Mouse (Mus musculus) G1E (cell line): ENCODE results near the gene Kat6b. TPM values are rescaled to one million over a fixed set of nuclear protein-coding genes. Genes with fewer than 3 reads are reported as not detected.

Source experiments
- ATAC-seq: 2 replicates; pipeline ENCODE4 v1.8.0; 2016; ENCODE audit warnings: mild to moderate bottlenecking; ENCODE audit not compliant: insufficient number of reproducible peaks, poor library complexity, low FRiP score, severe bottlenecking; ENCODE audit errors: extremely low read depth
- DNase-seq: peaks from one replicate; pipeline ENCODE4 v3.0.0; 2012; ENCODE audit warnings: low spot score
- H3K27me3 ChIP-seq: 2 replicates; pipeline ENCODE4 v1.6.1; 2012; ENCODE audit warnings: mild to moderate bottlenecking, low read length, inconsistent platforms; ENCODE audit not compliant: insufficient read depth
- H3K36me3 ChIP-seq: replicated peaks from 2 replicates; pipeline ENCODE3; 2012; ENCODE audit warnings: mild to moderate bottlenecking, inconsistent platforms
- H3K4me1 ChIP-seq: 2 replicates; pipeline ENCODE4 v1.6.1; 2012; ENCODE audit warnings: low read depth, low read length, inconsistent platforms, mixed read lengths; ENCODE audit not compliant: insufficient read depth
- H3K4me3 ChIP-seq: 2 replicates; pipeline ENCODE4 v1.5.1; 2012; ENCODE audit warnings: low read depth, mild to moderate bottlenecking, inconsistent platforms, low read length, moderate library complexity, mixed read lengths
- H3K9me3 ChIP-seq: replicated peaks from 2 replicates; pipeline ENCODE4 v1.6.1; 2012; ENCODE audit warnings: inconsistent platforms
- CTCF ChIP-seq: IDR thresholded peaks from 2 replicates; pipeline ENCODE4 v1.5.1; 2012; ENCODE audit warnings: low read depth, low read length, inconsistent platforms, mixed read lengths
- GATA1 ChIP-seq: IDR thresholded peaks from 2 replicates; pipeline ENCODE4 v1.6.1; 2012; ENCODE audit warnings: borderline replicate concordance, low read length, inconsistent platforms, mixed read lengths
- GATA2 ChIP-seq: IDR thresholded peaks from 2 replicates; pipeline ENCODE4 v1.6.1; 2012; ENCODE audit warnings: low read depth, low read length, inconsistent platforms, borderline replicate concordance
- POLR2AphosphoS5 ChIP-seq: IDR thresholded peaks from 2 replicates; pipeline ENCODE4 v1.6.1; 2012; ENCODE audit warnings: low read depth, low read length, inconsistent platforms; ENCODE audit not compliant: insufficient replicate concordance
- TAL1 ChIP-seq: conservative IDR thresholded peaks from 2 replicates; pipeline ENCODE4 v1.6.1; 2012; ENCODE audit warnings: low read depth, low read length, inconsistent platforms, mixed read lengths
- polyA plus RNA-seq: library from polyadenylated mRNA; stranded (reverse); fragments of >175 nt; gene quantifications from 2 replicates; pipeline ENCODE4 v1.2.3, GENCODE M21; 2012
- total RNA-seq, 2 experiments: library from RNA; stranded (forward) in 1 of 2; stranded (reverse) in 1 of 2; fragments of 200-1000 nt in 1 of 2; fragments of >200 nt in 1 of 2; fragmentation: Nextera tagmentation in 1 of 2; gene quantifications; 2 replicates each; pipeline ENCODE4 v1.2.3; 2014 to 2017

Gene Kat6b
- total and polyA plus RNA-seq, 3 experiments = 4.1 to 56.7 (median 17.8) TPM

DNA sequence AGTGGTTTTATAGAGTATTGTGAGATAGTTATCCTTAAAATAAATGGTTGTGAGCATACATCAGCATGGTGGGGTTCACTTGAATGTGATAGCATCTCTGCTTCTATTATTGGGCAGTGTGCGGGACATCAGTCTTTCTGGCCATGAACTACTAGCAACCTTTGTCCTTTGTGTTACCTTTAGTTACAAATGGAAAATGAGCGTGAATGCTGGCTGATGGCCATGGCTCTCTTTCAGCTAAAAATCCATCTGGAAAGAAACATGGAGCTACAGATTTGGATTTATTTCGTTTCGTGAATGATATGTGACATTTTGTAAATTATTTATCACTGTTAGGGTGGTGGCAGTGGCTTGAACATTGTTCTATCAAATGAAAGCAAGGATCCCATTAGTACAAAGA lies 126.5 kb downstream of the Kat6b start:
- Histone ChIP-seq H3K9me3 (no peaks in the 10 kb centered on the region), H3K27me3 (no peaks in the 10 kb centered on the region), H3K36me3 (peaks cover 16% of the 10 kb centered on the region), H3K4me3 (no peak overlapping the region), H3K4me1 (peaks cover 44% of the 10 kb centered on the region)
- no peak for ATAC-seq
- no peak for DNase-seq
- TF ChIP-seq CTCF (no peak), GATA1 (no peak), POLR2AphosphoS5 (no peak), TAL1 (no peak), GATA2 (no peak)

DNA sequence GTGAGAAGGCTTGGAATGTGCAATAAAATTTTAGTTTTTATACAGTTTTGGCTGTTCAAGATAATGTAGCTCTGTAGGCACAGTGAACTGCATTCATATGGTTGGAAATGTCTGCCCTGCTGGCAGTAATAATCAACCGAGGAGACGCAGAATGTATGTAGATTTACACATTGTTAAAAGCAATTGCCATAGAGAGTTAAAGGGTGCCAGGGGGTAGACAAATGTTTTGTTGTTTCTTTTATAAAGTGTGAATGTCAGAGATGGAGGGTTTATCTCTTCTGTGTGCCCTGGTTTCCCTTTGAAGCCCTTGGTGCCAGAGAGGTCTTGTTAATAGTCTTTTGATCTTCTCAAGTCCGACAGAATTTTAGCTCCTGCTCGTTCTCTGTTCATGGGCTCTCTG lies 127.7 kb downstream of the Kat6b start:
- DNase-seq (no peak), ATAC-seq (no peak)
- Histone ChIP-seq H3K4me1 (peaks cover 32% of the 10 kb centered on the region), H3K36me3 (peaks cover 25% of the 10 kb centered on the region), H3K4me3 (no peak overlapping the region), H3K9me3 (no peaks in the 10 kb centered on the region), H3K27me3 (no peaks in the 10 kb centered on the region)
- TF ChIP-seq CTCF (no peak), TAL1 (no peak), GATA2 (no peak), POLR2AphosphoS5 (no peak), GATA1 (no peak)

DNA sequence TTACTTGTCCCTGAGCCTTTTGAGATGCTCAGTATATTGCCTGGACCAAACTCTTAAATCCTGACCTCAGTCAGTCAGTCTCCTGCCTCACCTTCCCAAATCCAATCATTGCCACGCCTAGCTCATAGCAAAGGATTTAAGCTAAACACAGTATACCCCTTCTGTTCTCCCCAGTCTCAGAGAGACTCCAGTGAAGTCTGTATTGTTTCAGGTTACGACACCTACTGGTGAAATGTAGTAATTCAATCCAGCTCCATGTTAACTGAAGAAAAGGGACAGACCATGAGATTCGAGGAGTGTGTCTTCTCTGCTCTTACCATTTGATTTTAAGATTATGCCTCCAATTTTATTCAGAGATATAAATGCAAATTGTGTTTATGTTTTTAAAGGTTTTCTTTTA lies 129.0 kb downstream of the Kat6b start:
- no peak for ATAC-seq
- no peaks in the 10 kb centered on the region for H3K9me3 ChIP-seq
- H3K4me3 ChIP-seq = no peak overlapping the region
- DNase-seq = peak; percentile 51
- peaks cover 22% of the 10 kb centered on the region for H3K4me1 ChIP-seq
- no peak for TF ChIP-seq GATA1
- TF ChIP-seq GATA2 = no peak
- TF ChIP-seq POLR2AphosphoS5 = no peak
- TF ChIP-seq TAL1 = no peak
- TF ChIP-seq CTCF = peak; percentile 41; the same call in 1 of the 2 replicates
- H3K27me3 ChIP-seq = no peaks in the 10 kb centered on the region
- H3K36me3 ChIP-seq = peaks cover 33% of the 10 kb centered on the region

DNA sequence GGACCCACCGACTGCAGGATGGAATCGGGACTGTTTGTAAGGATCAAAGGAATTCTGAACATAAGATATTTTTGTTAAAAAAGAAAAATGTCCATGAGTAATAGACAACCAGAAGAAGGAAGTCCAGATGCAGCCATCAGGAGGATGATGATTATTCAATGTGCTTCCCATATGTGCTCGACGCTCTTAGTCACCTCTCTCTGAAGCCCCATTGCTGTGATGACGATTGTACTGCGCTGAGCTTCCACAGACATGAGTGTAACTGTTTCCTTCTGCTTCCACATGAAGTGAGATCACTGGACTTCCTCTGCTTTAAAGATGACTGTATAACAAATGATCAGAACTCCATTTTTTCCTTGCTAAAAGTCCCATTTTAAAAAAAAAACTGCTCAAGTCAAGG lies 131.8 kb downstream of the Kat6b start:
- Histone ChIP-seq H3K9me3 (no peaks in the 10 kb centered on the region), H3K36me3 (peaks cover 34% of the 10 kb centered on the region), H3K27me3 (no peaks in the 10 kb centered on the region), H3K4me1 (peaks cover 18% of the 10 kb centered on the region), H3K4me3 (no peak overlapping the region)
- no peak for ATAC-seq
- DNase-seq = no peak
- TF ChIP-seq TAL1 = no peak
- no peak for TF ChIP-seq GATA2
- no peak for TF ChIP-seq GATA1
- no peak for TF ChIP-seq CTCF
- TF ChIP-seq POLR2AphosphoS5 = no peak

DNA sequence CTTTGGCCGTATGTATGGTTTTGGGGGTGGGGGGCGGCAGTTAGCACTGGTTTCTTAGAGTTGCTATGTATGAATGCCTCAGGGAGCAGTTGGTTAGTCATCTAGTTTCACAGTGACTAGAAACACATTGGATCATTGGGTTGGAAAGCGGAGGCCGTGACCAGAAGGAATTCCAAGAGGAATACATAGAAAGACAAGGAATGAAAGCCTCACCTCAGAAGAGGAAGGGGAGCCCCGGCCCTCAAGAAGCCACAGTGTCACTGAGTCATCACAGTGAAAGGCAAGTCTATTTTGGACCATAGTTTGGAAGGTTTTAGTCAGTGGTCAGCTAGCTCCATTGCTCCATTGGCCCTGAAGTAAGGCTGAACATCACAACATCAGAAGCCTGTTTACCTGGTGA lies 132.9 kb downstream of the Kat6b start:
- no peaks in the 10 kb centered on the region for H3K27me3 ChIP-seq
- TF ChIP-seq TAL1 = no peak
- TF ChIP-seq GATA2 = no peak
- TF ChIP-seq GATA1 = no peak
- TF ChIP-seq POLR2AphosphoS5 = no peak
- no peak for TF ChIP-seq CTCF
- peaks cover 13% of the 10 kb centered on the region for H3K4me1 ChIP-seq
- no peak overlapping the region for H3K4me3 ChIP-seq
- DNase-seq (no peak), ATAC-seq (no peak)
- H3K9me3 ChIP-seq = no peaks in the 10 kb centered on the region
- peaks cover 41% of the 10 kb centered on the region for H3K36me3 ChIP-seq

DNA sequence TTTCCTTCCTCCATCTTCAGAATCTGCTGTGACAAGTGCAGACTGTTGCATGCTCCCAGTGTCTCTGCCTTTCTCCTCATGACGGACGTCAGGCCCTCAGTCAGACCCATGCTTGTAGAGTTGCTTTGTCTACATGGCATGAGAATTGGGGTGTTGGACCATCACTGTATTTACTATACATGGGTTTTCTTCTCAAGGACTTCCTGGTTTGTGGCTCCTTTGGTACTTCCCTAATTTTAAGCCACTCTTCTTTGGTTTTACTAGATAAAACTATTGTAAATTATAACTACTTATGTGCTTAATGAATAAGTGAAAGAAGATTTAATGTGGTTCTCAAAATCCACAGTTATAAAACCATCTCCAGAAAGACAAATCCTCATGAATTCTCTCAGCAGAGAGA lies 134.6 kb downstream of the Kat6b start:
- Histone ChIP-seq H3K36me3 (peaks cover 49% of the 10 kb centered on the region), H3K9me3 (no peaks in the 10 kb centered on the region), H3K27me3 (no peaks in the 10 kb centered on the region), H3K4me1 (peaks cover 6% of the 10 kb centered on the region), H3K4me3 (no peak overlapping the region)
- TF ChIP-seq POLR2AphosphoS5 (no peak), GATA1 (no peak), TAL1 (no peak), CTCF (no peak), GATA2 (no peak)
- DNase-seq = no peak
- no peak for ATAC-seq
